Mouse (Mus musculus): Measurements from ENCODE around the gene Scube1. TPM values are rescaled to one million over a fixed set of nuclear protein-coding genes. Genes with fewer than 3 reads are reported as not detected.
A peak's percentile ranks its signal among the peaks of the same experiment; 100 is the strongest.

Scube1 gene
- polyA plus RNA-seq, 1 experiment from 2014 or later, result 23.6 TPM

GRCm38 (mm10) chr15:83601185-83601584 is 123.6 kb downstream of the Scube1 start:
- no peak overlapping the region for H3K4me2 ChIP-seq (ENCODE audit: low read length)
- H3K36me3 ChIP-seq (ENCODE audit: control insufficient read depth, insufficient read depth), result no peaks in the 10 kb centered on the region
- no peak overlapping the region for H3K9ac ChIP-seq (replicated peaks; ENCODE audit: low read depth, low read length)
- WGBS, result 76% methylated on average over 4 of the region's 4 CpGs
- no peak for ATAC-seq
- H3K4me1 ChIP-seq (replicated peaks; ENCODE audit: control insufficient read depth, insufficient read depth, low read length), result no peaks in the 10 kb centered on the region
- no peak overlapping the region for H3K4me3 ChIP-seq (replicated peaks; ENCODE audit: low read length)
- H3K27ac ChIP-seq (ENCODE audit: low read length), result no peak overlapping the region
- H3K9me3 ChIP-seq (ENCODE audit: control insufficient read depth, low read length), result no peaks in the 10 kb centered on the region
- no peaks in the 10 kb centered on the region for H3K27me3 ChIP-seq (replicated peaks; ENCODE audit: control insufficient read depth, insufficient read depth, low read length)

- WGBS, result 92% methylated on average over 4 of the region's 4 CpGs
- Histone ChIP-seq H3K4me3 (replicated peaks; ENCODE audit: low read length) (no peak overlapping the region), H3K27ac (ENCODE audit: low read length) (no peak overlapping the region), H3K4me1 (replicated peaks; ENCODE audit: control insufficient read depth, insufficient read depth, low read length) (peaks cover 22% of the 10 kb centered on the region), H3K9me3 (ENCODE audit: control insufficient read depth, low read length) (no peaks in the 10 kb centered on the region), H3K4me2 (ENCODE audit: low read length) (no peak overlapping the region), H3K27me3 (replicated peaks; ENCODE audit: control insufficient read depth, insufficient read depth, low read length) (no peaks in the 10 kb centered on the region), H3K36me3 (ENCODE audit: control insufficient read depth, insufficient read depth) (no peaks in the 10 kb centered on the region), H3K9ac (replicated peaks; ENCODE audit: low read depth, low read length) (no peak overlapping the region)
- no peak for ATAC-seq
Measured at GRCm38 (mm10) chr15:83596833-83597232, 128.0 kb downstream of the Scube1 start.

- H3K4me3 ChIP-seq (replicated peaks; ENCODE audit: low read length), result peak overlapping the region; percentile 69
- H3K9ac ChIP-seq (replicated peaks; ENCODE audit: low read depth, low read length), result peak overlapping the region; percentile 47
- peak overlapping the region; percentile 50 for H3K4me2 ChIP-seq (ENCODE audit: low read length)
- no peaks in the 10 kb centered on the region for H3K9me3 ChIP-seq (ENCODE audit: control insufficient read depth, low read length)
- peak; percentile 34 for ATAC-seq
- no peaks in the 10 kb centered on the region for H3K27me3 ChIP-seq (replicated peaks; ENCODE audit: control insufficient read depth, insufficient read depth, low read length)
- 0 out of 2 replicates have a peak overlapping the region, but pooled peaks have one; percentile 39 for H3K27ac ChIP-seq (ENCODE audit: low read length)
- H3K4me1 ChIP-seq (replicated peaks; ENCODE audit: control insufficient read depth, insufficient read depth, low read length), result peaks cover 24% of the 10 kb centered on the region
- 37% methylated on average over 7 of the region's 7 CpGs for WGBS
- no peaks in the 10 kb centered on the region for H3K36me3 ChIP-seq (ENCODE audit: control insufficient read depth, insufficient read depth)
Measured at GRCm38 (mm10) chr15:83595364-83595711, 129.5 kb downstream of the Scube1 start.

- Histone ChIP-seq H3K4me1 (replicated peaks; ENCODE audit: control insufficient read depth, insufficient read depth, low read length) (peaks cover 24% of the 10 kb centered on the region), H3K36me3 (ENCODE audit: control insufficient read depth, insufficient read depth) (no peaks in the 10 kb centered on the region), H3K27me3 (replicated peaks; ENCODE audit: control insufficient read depth, insufficient read depth, low read length) (no peaks in the 10 kb centered on the region), H3K9ac (replicated peaks; ENCODE audit: low read depth, low read length) (peak within 1 kb of the TSS; percentile 79), H3K4me2 (ENCODE audit: low read length) (peak within 1 kb of the TSS; percentile 75), H3K27ac (ENCODE audit: low read length) (peak within 1 kb of the TSS; percentile 41; the same call in 1 of the 2 replicates), H3K9me3 (ENCODE audit: control insufficient read depth, low read length) (no peaks in the 10 kb centered on the region), H3K4me3 (replicated peaks; ENCODE audit: low read length) (peak within 1 kb of the TSS; percentile 69)
- ATAC-seq, result peak; percentile 97
- under 1% methylated on average over 68 of the region's 68 CpGs for WGBS
Measured at GRCm38 (mm10) chr15:83594513-83595363, 130.1 kb downstream of the Scube1 start, which contains the start of gene Ttll12. Gene Ttll12, minus strand, starts transcription at chr15:83595157.

- 10% methylated on average over 19 of the region's 19 CpGs for WGBS
- H3K27ac ChIP-seq (ENCODE audit: low read length), result no peak overlapping the region
- H3K27me3 ChIP-seq (replicated peaks; ENCODE audit: control insufficient read depth, insufficient read depth, low read length), result no peaks in the 10 kb centered on the region
- no peaks in the 10 kb centered on the region for H3K9me3 ChIP-seq (ENCODE audit: control insufficient read depth, low read length)
- peak overlapping the region; percentile 69 for H3K4me3 ChIP-seq (replicated peaks; ENCODE audit: low read length)
- H3K36me3 ChIP-seq (ENCODE audit: control insufficient read depth, insufficient read depth), result no peaks in the 10 kb centered on the region
- H3K9ac ChIP-seq (replicated peaks; ENCODE audit: low read depth, low read length), result peak overlapping the region; percentile 79
- ATAC-seq, result peak; percentile 24; the same call in 1 of the 2 replicates
- H3K4me1 ChIP-seq (replicated peaks; ENCODE audit: control insufficient read depth, insufficient read depth, low read length), result peaks cover 24% of the 10 kb centered on the region
- H3K4me2 ChIP-seq (ENCODE audit: low read length), result peak overlapping the region; percentile 75
Measured at GRCm38 (mm10) chr15:83593702-83594512, 130.9 kb downstream of the Scube1 start.

GRCm38 (mm10) chr15:83593189-83593585 is 131.6 kb downstream of the Scube1 start:
- H3K36me3 ChIP-seq (ENCODE audit: control insufficient read depth, insufficient read depth), result 0 out of 2 replicates have a peak, but pooled peaks cover 3% of the 10 kb centered on the region
- H3K9me3 ChIP-seq (ENCODE audit: control insufficient read depth, low read length), result no peaks in the 10 kb centered on the region
- no peak overlapping the region for H3K27ac ChIP-seq (ENCODE audit: low read length)
- ATAC-seq, result no peak
- peaks cover 24% of the 10 kb centered on the region for H3K4me1 ChIP-seq (replicated peaks; ENCODE audit: control insufficient read depth, insufficient read depth, low read length)
- no peaks in the 10 kb centered on the region for H3K27me3 ChIP-seq (replicated peaks; ENCODE audit: control insufficient read depth, insufficient read depth, low read length)
- peak overlapping the region; percentile 75 for H3K4me2 ChIP-seq (ENCODE audit: low read length)
- peak overlapping the region; percentile 79 for H3K9ac ChIP-seq (replicated peaks; ENCODE audit: low read depth, low read length)
- no peak overlapping the region; the same call in 1 of the 2 replicates for H3K4me3 ChIP-seq (replicated peaks; ENCODE audit: low read length)

- Histone ChIP-seq H3K4me2 (ENCODE audit: low read length) (no peak overlapping the region), H3K4me1 (replicated peaks; ENCODE audit: control insufficient read depth, insufficient read depth, low read length) (peaks cover 24% of the 10 kb centered on the region), H3K4me3 (replicated peaks; ENCODE audit: low read length) (no peak overlapping the region), H3K27ac (ENCODE audit: low read length) (no peak overlapping the region), H3K27me3 (replicated peaks; ENCODE audit: control insufficient read depth, insufficient read depth, low read length) (no peaks in the 10 kb centered on the region), H3K9ac (replicated peaks; ENCODE audit: low read depth, low read length) (no peak overlapping the region), H3K36me3 (ENCODE audit: control insufficient read depth, insufficient read depth) (0 out of 2 replicates have a peak, but pooled peaks cover 4% of the 10 kb centered on the region), H3K9me3 (ENCODE audit: control insufficient read depth, low read length) (no peaks in the 10 kb centered on the region)
- WGBS, result 84% methylated on average over 8 of the region's 8 CpGs
- no peak for ATAC-seq
Measured at GRCm38 (mm10) chr15:83592260-83593188, 132.3 kb downstream of the Scube1 start.

GRCm38 (mm10) chr15:83591758-83592157 is 133.1 kb downstream of the Scube1 start:
- Histone ChIP-seq H3K4me1 (replicated peaks; ENCODE audit: control insufficient read depth, insufficient read depth, low read length) (peaks cover 24% of the 10 kb centered on the region), H3K9ac (replicated peaks; ENCODE audit: low read depth, low read length) (no peak overlapping the region), H3K36me3 (ENCODE audit: control insufficient read depth, insufficient read depth) (peaks cover 10% of the 10 kb centered on the region), H3K9me3 (ENCODE audit: control insufficient read depth, low read length) (no peaks in the 10 kb centered on the region), H3K27ac (ENCODE audit: low read length) (no peak overlapping the region), H3K4me2 (ENCODE audit: low read length) (no peak overlapping the region), H3K4me3 (replicated peaks; ENCODE audit: low read length) (no peak overlapping the region), H3K27me3 (replicated peaks; ENCODE audit: control insufficient read depth, insufficient read depth, low read length) (no peaks in the 10 kb centered on the region)
- WGBS, result 87% methylated on average over 6 of the region's 6 CpGs
- ATAC-seq, result no peak

All from forebrain, embryonic 16.5 days (tissue).